Mouse (Mus musculus) G1E (cell line): ENCODE data around the gene Olfr1153.

Experiments used
- CTCF ChIP-seq: IDR thresholded peaks from 2 replicates; pipeline ENCODE4 v1.5.1; 2012; ENCODE audit warnings: low read depth, low read length, inconsistent platforms, mixed read lengths
- POLR2AphosphoS5 ChIP-seq: IDR thresholded peaks from 2 replicates; pipeline ENCODE4 v1.6.1; 2012; ENCODE audit warnings: low read depth, low read length, inconsistent platforms; ENCODE audit not compliant: insufficient replicate concordance
- TAL1 ChIP-seq: conservative IDR thresholded peaks from 2 replicates; pipeline ENCODE4 v1.6.1; 2012; ENCODE audit warnings: low read depth, low read length, inconsistent platforms, mixed read lengths

DNA sequence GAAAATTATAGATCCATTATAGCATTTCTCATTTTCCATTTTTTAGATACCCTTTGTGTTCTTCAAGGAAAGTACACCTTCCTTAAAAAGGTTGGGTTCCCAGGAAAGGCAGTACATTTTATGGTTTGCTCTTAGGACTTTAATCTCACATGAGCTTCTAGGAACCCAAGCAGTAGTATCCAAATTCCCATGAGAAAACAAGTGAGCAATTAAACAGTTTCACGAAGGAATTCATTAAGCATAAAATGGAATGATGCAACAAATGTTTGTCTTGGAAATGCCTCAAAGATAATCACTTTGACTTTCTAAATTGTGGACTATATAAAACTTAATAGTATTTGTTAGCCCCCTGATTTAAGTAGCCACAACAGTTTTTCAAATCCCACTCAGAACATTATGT lies 10.3 kb downstream of the Olfr1153 start, which contains the start of gene Olfr1154:
- TF ChIP-seq CTCF (no peak), TAL1 (no peak), POLR2AphosphoS5 (no peak)
